Mouse (Mus musculus) cerebellum, adult 2 months (tissue): ENCODE results near the gene Erbin. TPM values are rescaled to one million over a fixed set of nuclear protein-coding genes. Genes with fewer than 3 reads are reported as not detected.

Experiments used
- DNase-seq, 2 experiments: peaks; one replicate each; pipeline ENCODE4 v3.0.0; 2021
- H3K27ac ChIP-seq: fragments of 200-500 bp; 2 replicates; pipeline ENCODE4 v1.5.1; 2012; ENCODE audit warnings: low read length, control low read depth, inconsistent platforms; ENCODE audit not compliant: insufficient read depth
- H3K27me3 ChIP-seq: fragments of 200-500 bp; 2 replicates; pipeline ENCODE4 v1.6.1; 2012; ENCODE audit warnings: inconsistent platforms, mild to moderate bottlenecking, low read length, moderate library complexity; ENCODE audit not compliant: control insufficient read depth, insufficient read depth
- H3K4me1 ChIP-seq: fragments of 200-500 bp; 2 replicates; pipeline ENCODE4 v1.6.1; 2011; ENCODE audit warnings: low read length; ENCODE audit not compliant: control insufficient read depth, insufficient read depth
- H3K4me3 ChIP-seq: fragments of 200-500 bp; replicated peaks from 2 replicates; pipeline ENCODE3; 2011; ENCODE audit warnings: mild to moderate bottlenecking, low read depth, low read length, control low read depth; ENCODE audit not compliant: insufficient read depth
- CTCF ChIP-seq: fragments of 200-500 bp; IDR thresholded peaks from 2 replicates; pipeline ENCODE4 v1.5.1; 2011; ENCODE audit warnings: low read depth, mild to moderate bottlenecking, control low read depth, low read length, moderate library complexity, borderline replicate concordance; ENCODE audit not compliant: insufficient read depth
- POLR2A ChIP-seq: fragments of 200-500 bp; IDR thresholded peaks from 2 replicates; pipeline ENCODE4 v1.6.1; 2011; ENCODE audit warnings: low read length, control low read depth, borderline replicate concordance; ENCODE audit not compliant: insufficient read depth
- WGBS: fragments of 180-500 bp; shearing (Covaris S2); methylation state at CpG from one replicate; pipeline ENCODE4 v1.1.7; 2018; 5-methylcytosine and 5-hydroxymethylcytosine counted together
- polyA plus RNA-seq: library from polyadenylated mRNA; depleted of rRNA; stranded (reverse); fragments of >200 nt; gene quantifications from 2 replicates; pipeline ENCODE4 v1.2.3, GENCODE M21; 2012

Erbin gene
- polyA plus RNA-seq, 1 experiment, result 28.0 TPM

- WGBS, result 93% methylated on average over 6 of the region's 6 CpGs
- no peak for TF ChIP-seq POLR2A
- TF ChIP-seq CTCF, result no peak
- DNase-seq, result no peak
- Histone ChIP-seq H3K27ac (no peak overlapping the region), H3K4me1 (no peaks in the 10 kb centered on the region), H3K27me3 (no peaks in the 10 kb centered on the region), H3K4me3 (no peak overlapping the region)
Measured at GRCm38 (mm10) chr13:103875823-103876514, 44.3 kb downstream of the Erbin start.

GRCm38 (mm10) chr13:103870786-103871185 is 49.5 kb downstream of the Erbin start:
- WGBS, result 79% methylated on average over 3 of the region's 3 CpGs
- no peaks in the 10 kb centered on the region for H3K4me1 ChIP-seq
- H3K27ac ChIP-seq, result no peak overlapping the region
- TF ChIP-seq CTCF, result no peak
- H3K27me3 ChIP-seq, result no peaks in the 10 kb centered on the region
- no peak overlapping the region for H3K4me3 ChIP-seq
- no peak for DNase-seq

- H3K27ac ChIP-seq, result no peak overlapping the region
- no peak for DNase-seq
- 98% methylated on average over 1 of the region's 1 CpGs for whole genome bisulfite sequencing
- no peaks in the 10 kb centered on the region for H3K27me3 ChIP-seq
- no peak overlapping the region for H3K4me3 ChIP-seq
- no peak for TF ChIP-seq POLR2A
- TF ChIP-seq CTCF, result no peak
- no peaks in the 10 kb centered on the region for H3K4me1 ChIP-seq
Measured at GRCm38 (mm10) chr13:103870117-103870516, 50.2 kb downstream of the Erbin start.

GRCm38 (mm10) chr13:103868875-103869274 is 51.4 kb downstream of the Erbin start:
- Histone ChIP-seq H3K4me1 (no peaks in the 10 kb centered on the region), H3K4me3 (no peak overlapping the region), H3K27me3 (no peaks in the 10 kb centered on the region), H3K27ac (no peak overlapping the region)
- TF ChIP-seq POLR2A, result no peak
- no peak for TF ChIP-seq CTCF
- WGBS, result 97% methylated on average over 1 of the region's 1 CpGs
- DNase-seq, result no peak

GRCm38 (mm10) chr13:103862041-103862440 is 58.3 kb downstream of the Erbin start:
- no peak for DNase-seq

GRCm38 (mm10) chr13:103859041-103859440 is 61.3 kb downstream of the Erbin start:
- H3K4me1 ChIP-seq, result no peaks in the 10 kb centered on the region
- H3K4me3 ChIP-seq, result no peak overlapping the region
- DNase-seq, result no peak
- H3K27ac ChIP-seq, result no peak overlapping the region
- no peaks in the 10 kb centered on the region for H3K27me3 ChIP-seq
- WGBS, result 96% methylated on average over 2 of the region's 2 CpGs
- TF ChIP-seq CTCF, result no peak
- TF ChIP-seq POLR2A, result no peak

More at GRCm38 (mm10) chr13:103862041-103862440, 58.3 kb downstream of the Erbin start:
- no peak overlapping the region for H3K4me3 ChIP-seq
- no peaks in the 10 kb centered on the region for H3K4me1 ChIP-seq
- no peak overlapping the region for H3K27ac ChIP-seq
- WGBS, result 89% methylated on average over 4 of the region's 4 CpGs
- no peak for TF ChIP-seq POLR2A
- no peak for TF ChIP-seq CTCF
- H3K27me3 ChIP-seq, result no peaks in the 10 kb centered on the region

- WGBS, result 95% methylated on average over 2 of the region's 2 CpGs
- no peaks in the 10 kb centered on the region for H3K27me3 ChIP-seq
- H3K27ac ChIP-seq, result no peak overlapping the region
- DNase-seq, result no peak
- no peak overlapping the region for H3K4me3 ChIP-seq
- no peaks in the 10 kb centered on the region for H3K4me1 ChIP-seq
- TF ChIP-seq CTCF, result no peak
- no peak for TF ChIP-seq POLR2A
Measured at GRCm38 (mm10) chr13:103847614-103848013, 72.7 kb downstream of the Erbin start.

GRCm38 (mm10) chr13:103841287-103842201 is 78.8 kb downstream of the Erbin start:
- Histone ChIP-seq H3K4me1 (no peaks in the 10 kb centered on the region), H3K4me3 (no peak overlapping the region), H3K27me3 (no peaks in the 10 kb centered on the region), H3K27ac (no peak overlapping the region)
- DNase-seq, result no peak
- 94% methylated on average over 5 of the region's 5 CpGs for WGBS
- TF ChIP-seq CTCF (no peak), POLR2A (no peak)
